Mouse (Mus musculus): Measurements from ENCODE around the gene Shb.
"Not testable (repeated sequence)": the region's sequence is repeated elsewhere in the genome, so short reads cannot be mapped to it uniquely, and the experiment has no call there.

Gene Shb

DNA sequence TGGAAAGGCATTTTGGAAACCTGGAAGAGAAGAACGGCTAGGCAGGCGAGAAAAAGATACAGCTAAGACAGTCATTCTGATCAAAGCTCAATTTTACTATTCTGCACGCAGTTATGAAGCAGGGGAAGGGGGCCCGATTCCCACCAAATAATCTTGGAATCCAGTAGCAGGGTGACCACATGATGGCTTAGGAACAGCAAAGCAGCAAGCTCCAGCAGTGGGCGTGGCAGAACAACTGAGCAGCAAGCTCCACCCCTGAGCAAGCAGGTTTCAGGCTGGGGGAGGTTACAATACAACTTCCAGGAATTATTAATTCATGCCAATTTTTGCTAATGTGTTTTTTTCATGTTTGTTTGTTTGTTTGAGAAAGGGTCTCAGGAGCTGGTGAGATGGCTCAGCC, 145.0 kb downstream of the Shb start:
- not testable (repeated sequence) for DNase-seq

- DNase-seq = not testable (repeated sequence)
Measured at GRCm38 (mm10) chr4:45382133-45382532, 150.1 kb downstream of the Shb start.

- peak in 1 of 2 experiments; percentile 57 for DNase-seq
Measured at GRCm38 (mm10) chr4:45380903-45381580, 151.2 kb downstream of the Shb start.

GRCm38 (mm10) chr4:45376573-45376972, 155.7 kb downstream of the Shb start:
- DNase-seq = no peak

GRCm38 (mm10) chr4:45374879-45375278, 157.4 kb downstream of the Shb start:
- DNase-seq = no peak
